Mouse (Mus musculus): ENCODE measurements around the gene Ccdc24. TPM values are rescaled to one million over a fixed set of nuclear protein-coding genes. Genes with fewer than 3 reads are reported as not detected.

The Ccdc24 gene
- total and polyA plus RNA-seq, 2 experiments from 2014 or later: 0.94 to 7.7 TPM

DNA sequence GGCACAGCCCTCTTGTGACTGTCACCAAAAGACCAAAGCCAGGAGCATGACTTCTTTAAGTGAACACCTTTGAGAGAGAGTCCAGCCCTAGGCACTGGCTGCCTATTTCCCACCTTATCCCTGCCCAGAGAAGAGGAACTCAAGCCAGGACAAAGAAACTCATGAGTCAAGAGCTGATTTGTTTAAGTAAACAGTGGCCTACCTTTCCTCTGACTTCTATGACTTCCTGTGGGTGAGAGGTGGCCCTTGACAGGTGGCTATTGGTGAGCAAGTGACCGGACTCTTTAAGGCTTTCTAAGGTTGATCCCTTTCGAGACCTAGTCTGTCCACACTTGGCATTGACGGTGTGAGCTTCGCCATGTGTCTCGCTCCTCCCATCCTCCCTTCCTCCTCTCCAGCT is 31.5 kb downstream of the Ccdc24 start:
- Histone ChIP-seq H3K4me3 (ENCODE audit: low read depth, low read length) (no peak overlapping the region), H3K36me3 (ENCODE audit: insufficient read depth) (no peaks in the 10 kb centered on the region), H3K4me2 (ENCODE audit: low read depth) (no peak overlapping the region), H3K4me1 (ENCODE audit: insufficient read depth) (no peaks in the 10 kb centered on the region), H3K27me3 (ENCODE audit: insufficient read depth, low read length) (no peaks in the 10 kb centered on the region), H3K27ac (ENCODE audit: low read depth, low read length) (no peak overlapping the region), H3K9ac (no peak overlapping the region), H3K9me3 (ENCODE audit: low read length) (no peaks in the 10 kb centered on the region)
- ATAC-seq: no peak
- 91% methylated on average over 5 of the region's 5 CpGs for WGBS
- no peak for TF ChIP-seq CTCF (IDR thresholded peaks at IDR 0.05; ENCODE audit: low read depth)
- DNase-seq: no peak

DNA sequence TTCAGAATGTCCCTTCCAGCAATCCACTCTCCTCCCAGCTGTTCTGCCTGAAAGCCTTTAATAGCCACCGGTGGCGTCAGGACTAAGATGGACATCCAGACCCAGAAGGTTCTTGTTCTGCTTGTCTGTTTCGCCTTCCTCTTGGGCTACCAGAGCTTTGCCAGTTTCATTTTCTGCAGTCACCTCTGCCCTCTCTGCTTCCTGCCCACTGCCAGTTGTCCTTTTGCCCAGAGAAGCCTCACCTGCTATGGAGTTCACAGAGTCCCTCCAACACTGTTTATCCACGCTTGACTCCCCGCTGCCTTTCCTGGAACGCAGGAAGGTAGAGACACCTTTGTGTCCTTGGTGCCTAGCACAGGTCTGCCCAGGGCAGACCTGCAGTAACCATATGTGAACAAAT is 33.0 kb downstream of the Ccdc24 start:
- H3K9me3 ChIP-seq (ENCODE audit: low read length): no peaks in the 10 kb centered on the region
- ATAC-seq (no peak), DNase-seq (no peak)
- H3K27ac ChIP-seq (ENCODE audit: low read depth, low read length): no peak overlapping the region
- TF ChIP-seq CTCF (IDR thresholded peaks at IDR 0.05; ENCODE audit: low read depth): no peak
- H3K4me1 ChIP-seq (ENCODE audit: insufficient read depth): no peaks in the 10 kb centered on the region
- 82% methylated on average over 6 of the region's 6 CpGs for WGBS
- no peaks in the 10 kb centered on the region for H3K36me3 ChIP-seq (ENCODE audit: insufficient read depth)
- H3K27me3 ChIP-seq (ENCODE audit: insufficient read depth, low read length): no peaks in the 10 kb centered on the region
- H3K9ac ChIP-seq: no peak overlapping the region
- no peak overlapping the region for H3K4me2 ChIP-seq (ENCODE audit: low read depth)
- H3K4me3 ChIP-seq (ENCODE audit: low read depth, low read length): no peak overlapping the region

DNA sequence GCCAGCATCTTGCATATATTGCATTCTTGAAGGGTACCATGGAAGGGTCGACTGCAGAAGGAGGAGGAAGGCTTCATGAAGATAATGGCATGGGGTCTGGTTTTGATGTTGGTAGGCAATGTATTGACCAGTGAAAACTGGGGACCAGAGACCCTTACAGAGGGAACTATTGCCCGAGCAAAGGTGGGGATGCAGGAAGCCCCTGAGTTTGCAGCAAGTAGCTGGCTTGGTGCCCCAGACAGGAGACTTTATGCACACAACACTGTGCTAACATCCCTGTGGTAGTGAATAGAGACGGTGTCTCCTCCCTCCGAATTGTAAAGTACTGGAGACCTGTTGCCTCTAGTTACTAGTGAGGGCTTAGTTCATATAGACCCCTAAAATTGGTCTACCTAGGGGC is 35.1 kb downstream of the Ccdc24 start:
- Histone ChIP-seq H3K4me1 (ENCODE audit: insufficient read depth) (no peaks in the 10 kb centered on the region), H3K4me3 (ENCODE audit: low read depth, low read length) (no peak overlapping the region), H3K9ac (no peak overlapping the region), H3K27me3 (ENCODE audit: insufficient read depth, low read length) (no peaks in the 10 kb centered on the region), H3K27ac (ENCODE audit: low read depth, low read length) (no peak overlapping the region), H3K36me3 (ENCODE audit: insufficient read depth) (no peaks in the 10 kb centered on the region), H3K9me3 (ENCODE audit: low read length) (no peaks in the 10 kb centered on the region), H3K4me2 (ENCODE audit: low read depth) (no peak overlapping the region)
- DNase-seq (no peak), ATAC-seq (no peak)
- no peak for TF ChIP-seq CTCF (IDR thresholded peaks at IDR 0.05; ENCODE audit: low read depth)
- whole genome bisulfite sequencing: 66% methylated on average over 4 of the region's 4 CpGs

DNA sequence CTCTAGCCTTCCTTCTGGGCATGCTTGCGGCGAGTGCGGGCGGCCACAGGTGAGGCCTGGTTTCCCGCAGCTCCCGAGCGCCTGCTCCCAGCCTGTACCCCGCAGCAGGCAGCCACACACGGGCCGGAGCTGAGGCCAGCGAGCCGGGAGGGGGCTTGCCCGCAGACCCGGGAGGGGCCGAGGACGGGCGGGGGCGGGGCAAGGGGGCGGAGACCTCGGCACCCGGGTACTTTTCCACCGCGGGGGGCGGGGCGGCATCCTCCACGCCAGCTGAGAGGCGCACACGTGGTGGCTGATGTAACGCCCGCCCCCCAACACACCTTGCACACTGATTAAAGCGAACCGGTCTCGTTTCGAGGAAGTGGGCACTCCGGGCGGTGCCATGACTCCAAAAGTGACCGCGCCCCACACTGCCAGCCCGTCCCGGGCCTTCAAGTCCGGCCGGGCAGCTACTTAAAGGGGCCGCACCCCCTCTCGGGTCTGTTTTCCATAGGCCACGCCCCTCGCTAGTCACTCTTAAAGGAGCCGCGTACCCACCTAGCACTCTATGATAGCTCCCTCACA is 36.1 kb downstream of the Ccdc24 start:
- ATAC-seq: peak; percentile 89

DNA sequence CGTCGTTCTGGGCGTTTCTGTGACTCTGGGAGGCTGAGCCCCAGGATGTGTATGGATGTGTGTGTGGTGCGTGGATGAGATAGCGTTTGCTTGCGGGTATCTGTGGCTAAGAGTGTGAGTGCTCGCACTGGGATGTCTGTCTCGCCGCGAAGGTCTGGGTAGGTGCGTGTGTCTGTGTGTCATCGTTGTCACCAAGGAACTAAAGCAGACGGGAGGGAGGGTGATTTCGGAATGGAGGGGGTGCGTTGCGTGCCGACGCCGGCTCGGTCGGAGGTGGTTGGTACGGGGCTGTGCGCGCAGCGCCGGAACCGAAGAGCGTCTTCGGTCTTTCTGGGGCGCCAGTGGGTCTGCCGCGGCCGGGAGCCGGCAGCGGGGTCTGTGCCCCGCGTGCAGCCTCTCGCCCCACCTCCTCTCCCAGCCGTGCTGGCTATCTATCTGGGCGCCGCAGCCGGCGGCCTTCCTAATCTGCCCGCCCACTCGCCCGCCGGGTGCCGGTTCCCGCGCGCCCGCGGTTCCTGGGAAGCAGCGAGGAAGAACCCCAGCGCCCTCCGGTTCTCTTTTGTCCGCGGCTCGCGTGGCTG is 36.7 kb downstream of the Ccdc24 start:
- TF ChIP-seq CTCF (IDR thresholded peaks at IDR 0.05; ENCODE audit: low read depth): no peak
- peak overlapping the region; percentile 93 for H3K27ac ChIP-seq (ENCODE audit: low read depth, low read length)
- H3K4me3 ChIP-seq (ENCODE audit: low read depth, low read length): peak overlapping the region; percentile 76
- H3K27me3 ChIP-seq (ENCODE audit: insufficient read depth, low read length): no peaks in the 10 kb centered on the region
- H3K36me3 ChIP-seq (ENCODE audit: insufficient read depth): no peaks in the 10 kb centered on the region
- WGBS: under 1% methylated on average over 60 of the region's 60 CpGs
- DNase-seq (peak; percentile 79), ATAC-seq (peak; percentile 62)
- H3K9ac ChIP-seq: peak overlapping the region; percentile 91
- no peaks in the 10 kb centered on the region for H3K4me1 ChIP-seq (ENCODE audit: insufficient read depth)
- peak overlapping the region; percentile 91 for H3K4me2 ChIP-seq (ENCODE audit: low read depth)
- no peaks in the 10 kb centered on the region for H3K9me3 ChIP-seq (ENCODE audit: low read length)

More for the DNA sequence above, 36.1 kb downstream of the Ccdc24 start:
- H3K36me3 ChIP-seq (ENCODE audit: insufficient read depth): no peaks in the 10 kb centered on the region
- TF ChIP-seq CTCF (IDR thresholded peaks at IDR 0.05; ENCODE audit: low read depth): no peak
- H3K27ac ChIP-seq (ENCODE audit: low read depth, low read length): peak overlapping the region; percentile 93
- 3% methylated on average over 48 of the region's 48 CpGs for WGBS
- H3K9me3 ChIP-seq (ENCODE audit: low read length): no peaks in the 10 kb centered on the region
- H3K4me1 ChIP-seq (ENCODE audit: insufficient read depth): no peaks in the 10 kb centered on the region
- peak overlapping the region; percentile 91 for H3K9ac ChIP-seq
- peak; percentile 92 for DNase-seq
- peak overlapping the region; percentile 76 for H3K4me3 ChIP-seq (ENCODE audit: low read depth, low read length)
- no peaks in the 10 kb centered on the region for H3K27me3 ChIP-seq (ENCODE audit: insufficient read depth, low read length)
- peak overlapping the region; percentile 91 for H3K4me2 ChIP-seq (ENCODE audit: low read depth)

DNA sequence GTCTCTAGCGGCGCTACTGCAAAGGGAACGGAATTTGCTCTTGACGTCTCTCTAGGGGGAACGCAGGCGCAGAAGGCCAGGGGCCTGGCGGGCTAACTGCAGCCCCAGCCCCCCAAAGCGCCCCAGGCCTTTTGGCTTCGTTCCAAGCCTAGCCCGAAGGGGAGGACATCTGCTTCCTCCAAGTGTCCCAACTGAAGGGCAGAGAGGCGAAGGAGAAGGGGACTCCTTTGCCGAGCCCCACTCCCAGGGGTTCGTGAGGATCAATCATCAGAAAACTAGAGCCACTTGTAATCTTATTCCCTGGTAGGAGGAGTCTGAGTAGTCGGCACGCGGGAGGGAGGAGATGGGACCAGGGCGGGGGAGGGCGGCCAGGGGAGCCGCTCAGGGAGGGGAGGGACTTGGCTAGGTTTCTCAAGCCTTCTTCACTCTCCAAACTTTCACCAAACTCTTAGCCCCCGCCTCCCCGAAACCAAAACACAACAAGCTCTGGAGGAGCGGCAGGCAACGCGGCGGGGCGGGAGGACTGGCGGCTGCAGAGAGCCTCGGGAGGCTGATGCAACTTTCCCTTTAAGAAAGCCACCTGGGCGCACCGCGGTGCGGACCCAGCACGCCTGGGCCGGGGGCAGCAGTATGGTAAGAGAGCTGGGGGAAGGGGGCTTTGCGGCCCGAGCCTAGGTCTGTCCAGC is 37.4 kb downstream of the Ccdc24 start:
- Histone ChIP-seq H3K4me1 (ENCODE audit: insufficient read depth) (no peaks in the 10 kb centered on the region), H3K27ac (ENCODE audit: low read depth, low read length) (peak overlapping the region; percentile 93), H3K36me3 (ENCODE audit: insufficient read depth) (no peaks in the 10 kb centered on the region), H3K9ac (peak overlapping the region; percentile 91), H3K27me3 (ENCODE audit: insufficient read depth, low read length) (no peaks in the 10 kb centered on the region), H3K4me2 (ENCODE audit: low read depth) (peak overlapping the region; percentile 91), H3K9me3 (ENCODE audit: low read length) (no peaks in the 10 kb centered on the region), H3K4me3 (ENCODE audit: low read depth, low read length) (peak overlapping the region; percentile 76)
- peak; percentile 80 for DNase-seq
- ATAC-seq: peak; percentile 40
- WGBS: under 1% methylated on average over 36 of the region's 36 CpGs
- TF ChIP-seq CTCF (IDR thresholded peaks at IDR 0.05; ENCODE audit: low read depth): peak; percentile 45

DNA sequence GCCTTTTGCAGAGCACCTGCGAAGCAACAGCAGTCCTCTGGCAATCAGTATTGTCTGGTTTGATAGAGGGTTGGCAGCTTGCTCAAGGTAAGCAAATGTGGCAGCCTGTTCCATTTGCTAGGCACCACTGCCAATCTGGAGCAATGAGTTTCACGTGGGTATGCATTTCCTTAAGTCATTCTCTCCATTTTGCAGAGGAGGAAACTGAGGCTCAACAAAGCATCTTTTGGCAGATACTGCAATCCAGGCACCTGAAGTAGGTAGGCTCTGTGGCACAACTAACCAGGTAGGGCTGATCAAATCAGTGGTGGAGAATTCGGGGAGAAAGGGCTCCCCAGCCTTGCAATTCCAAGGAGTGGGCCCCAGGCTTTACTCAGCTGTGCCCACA is 37.9 kb downstream of the Ccdc24 start, which contains the start of gene Slc6a9:
TSS of gene Slc6a9 (plus strand) at position 50 of the 388 bp plus-strand sequence.
- TF ChIP-seq CTCF (IDR thresholded peaks at IDR 0.05; ENCODE audit: low read depth): no peak
- Histone ChIP-seq H3K9ac (peak within 1 kb of the TSS; percentile 91), H3K4me1 (ENCODE audit: insufficient read depth) (no peaks in the 10 kb centered on the region), H3K9me3 (ENCODE audit: low read length) (no peaks in the 10 kb centered on the region), H3K27me3 (ENCODE audit: insufficient read depth, low read length) (no peaks in the 10 kb centered on the region), H3K27ac (ENCODE audit: low read depth, low read length) (peak within 1 kb of the TSS; percentile 93), H3K36me3 (ENCODE audit: insufficient read depth) (no peaks in the 10 kb centered on the region), H3K4me3 (ENCODE audit: low read depth, low read length) (peak within 1 kb of the TSS; percentile 76), H3K4me2 (ENCODE audit: low read depth) (peak within 1 kb of the TSS; percentile 91)
- 23% methylated on average over 3 of the region's 3 CpGs for WGBS
- DNase-seq (no peak), ATAC-seq (no peak)
